Mouse (Mus musculus): ENCODE measurements around the gene Hspb6. TPM values are rescaled to one million over a fixed set of nuclear protein-coding genes. Genes with fewer than 3 reads are reported as not detected.

Hspb6 gene
- polyA plus RNA-seq, 1 experiment from 2014 or later, result 141 TPM

DNA sequence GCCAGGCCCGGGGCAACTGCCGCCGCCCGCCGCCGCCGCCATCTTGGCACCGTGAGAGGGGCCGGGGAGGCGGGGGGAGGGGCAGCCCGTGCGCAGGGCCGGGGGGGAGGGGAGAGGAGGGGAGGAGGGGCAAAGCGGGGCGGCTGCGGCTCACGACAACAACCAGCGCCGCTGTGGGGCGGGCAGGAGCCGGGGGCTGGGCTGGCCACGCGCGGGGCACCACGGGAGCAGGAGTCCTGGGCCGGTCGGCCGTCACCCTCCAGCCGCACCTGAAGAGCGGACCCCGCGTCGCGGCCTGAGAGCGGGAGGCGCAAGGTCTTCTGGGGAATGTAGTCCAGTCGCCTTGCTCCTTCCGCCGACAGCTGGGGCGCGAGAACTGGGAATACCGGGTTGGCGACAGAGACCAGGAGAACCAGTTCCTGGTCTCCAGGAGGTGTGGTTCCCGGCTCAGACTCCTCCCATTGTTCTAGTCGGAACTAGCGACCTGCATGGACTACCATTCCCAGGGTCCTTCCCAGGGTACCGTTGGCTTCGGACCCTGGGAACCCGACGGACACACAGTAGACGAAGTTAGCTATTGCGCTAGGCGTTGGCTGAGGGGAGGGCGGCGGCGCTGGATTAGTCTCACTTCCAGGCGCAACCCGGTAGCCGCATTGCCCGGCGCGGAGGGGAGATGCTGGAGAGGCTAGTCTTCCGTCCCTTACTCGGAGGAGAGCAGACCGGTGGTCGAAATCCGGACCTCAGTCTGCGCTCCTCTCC, 36.9 kb downstream of the Hspb6 start, which contains the start of gene Kmt2b:
Kmt2b (minus strand) TSS at position 51 of the 759 bp plus-strand sequence.
- H3K4me3 ChIP-seq (ENCODE audit: control insufficient read depth in 1 of 2, insufficient read depth in 1 of 2, low read depth in 1 of 2, low read length in 2 of 2), result peak within 1 kb of the TSS; percentile 77 to 94
- WGBS, result under 1% methylated on average over 61 of the region's 68 CpGs
- H3K9me3 ChIP-seq (ENCODE audit: control insufficient read depth, low read length), result no peaks in the 10 kb centered on the region
- peak within 1 kb of the TSS; percentile 88 to 90 for H3K27ac ChIP-seq (replicated peaks in 1 of 2; ENCODE audit: control insufficient read depth in 1 of 2, insufficient read depth in 1 of 2, low read depth in 2 of 2, low read length in 2 of 2)
- ATAC-seq (ENCODE audit: insufficient number of reproducible peaks, insufficient read depth, low FRiP score, low read depth), result peak; percentile 96
- peaks cover 30% of the 10 kb centered on the region for H3K36me3 ChIP-seq (ENCODE audit: control insufficient read depth, insufficient read depth, low read length)
- peaks cover 3 to 15% of the 10 kb centered on the region in 2 experiments; a peak in 3 of 4 replicates for H3K4me1 ChIP-seq (ENCODE audit: control insufficient read depth in 2 of 2, insufficient read depth in 2 of 2, low read length in 2 of 2)
- H3K9ac ChIP-seq (ENCODE audit: low read length), result peak within 1 kb of the TSS; percentile 96
- H3K4me2 ChIP-seq (ENCODE audit: low read length), result peak within 1 kb of the TSS; percentile 97
- H3K27me3 ChIP-seq (ENCODE audit: control insufficient read depth, insufficient read depth, low read length), result no peaks in the 10 kb centered on the region; the same call in 1 of the 2 replicates

DNA sequence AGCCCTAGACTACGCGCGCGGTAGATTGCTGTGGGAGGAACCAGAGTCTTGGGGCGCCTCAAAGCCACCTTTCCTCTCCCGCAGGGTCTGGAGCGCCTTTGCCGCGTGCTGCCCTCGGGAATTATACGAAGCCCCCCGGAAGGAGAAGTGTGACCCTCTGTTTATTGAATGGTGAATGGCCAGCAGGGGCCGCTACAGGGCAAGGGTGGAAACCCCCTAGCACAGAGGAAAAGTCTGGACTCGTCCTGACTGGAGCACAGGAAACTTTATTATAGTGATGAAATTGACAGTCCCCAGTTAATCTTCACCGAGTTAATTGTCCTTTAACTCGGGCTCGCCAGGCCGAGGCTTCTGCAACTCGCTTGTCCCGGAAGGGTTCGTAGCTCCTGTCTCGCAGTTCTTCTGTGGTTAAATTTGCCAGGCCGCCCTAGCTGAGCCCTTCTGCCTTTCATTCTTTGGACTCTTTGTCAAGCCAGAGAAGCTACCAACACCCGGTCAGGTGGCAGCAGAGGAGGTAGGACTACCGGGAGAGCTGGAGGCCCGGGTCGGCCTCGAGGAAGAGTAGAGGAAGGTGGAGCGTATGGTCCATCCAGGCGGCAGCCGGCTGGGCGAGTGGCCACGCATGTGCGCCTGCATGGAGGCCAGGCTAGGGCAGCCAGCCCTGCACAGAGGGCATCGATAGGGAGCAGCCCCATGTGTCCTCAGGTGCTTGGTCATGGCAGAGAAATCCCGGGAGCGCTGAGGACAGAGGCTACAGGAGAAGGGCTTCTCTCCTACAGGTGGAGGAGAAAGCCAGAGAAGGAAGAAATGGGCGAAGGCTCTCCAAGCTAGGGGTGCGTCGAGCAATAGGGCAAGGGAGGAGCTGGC, 37.7 kb downstream of the Hspb6 start:
- H3K9ac ChIP-seq (ENCODE audit: low read length), result peak overlapping the region; percentile 96
- peaks cover 21% of the 10 kb centered on the region for H3K36me3 ChIP-seq (ENCODE audit: control insufficient read depth, insufficient read depth, low read length)
- H3K9me3 ChIP-seq (ENCODE audit: control insufficient read depth, low read length), result no peaks in the 10 kb centered on the region
- peaks cover 3 to 15% of the 10 kb centered on the region in 2 experiments; a peak in 3 of 4 replicates for H3K4me1 ChIP-seq (ENCODE audit: control insufficient read depth in 2 of 2, insufficient read depth in 2 of 2, low read length in 2 of 2)
- H3K4me3 ChIP-seq (ENCODE audit: control insufficient read depth in 1 of 2, insufficient read depth in 1 of 2, low read depth in 1 of 2, low read length in 2 of 2), result peak overlapping the region; percentile 77 to 94
- H3K27ac ChIP-seq (replicated peaks in 1 of 2; ENCODE audit: control insufficient read depth in 1 of 2, insufficient read depth in 1 of 2, low read depth in 2 of 2, low read length in 2 of 2), result peak overlapping the region; percentile 88 to 90
- WGBS, result 26% methylated on average over 38 of the region's 40 CpGs
- H3K27me3 ChIP-seq (ENCODE audit: control insufficient read depth, insufficient read depth, low read length), result peaks cover 4% of the 10 kb centered on the region
- peak overlapping the region; percentile 82 for H3K4me2 ChIP-seq (ENCODE audit: low read length)
- ATAC-seq (ENCODE audit: insufficient number of reproducible peaks, insufficient read depth, low FRiP score, low read depth), result peak; percentile 55

DNA sequence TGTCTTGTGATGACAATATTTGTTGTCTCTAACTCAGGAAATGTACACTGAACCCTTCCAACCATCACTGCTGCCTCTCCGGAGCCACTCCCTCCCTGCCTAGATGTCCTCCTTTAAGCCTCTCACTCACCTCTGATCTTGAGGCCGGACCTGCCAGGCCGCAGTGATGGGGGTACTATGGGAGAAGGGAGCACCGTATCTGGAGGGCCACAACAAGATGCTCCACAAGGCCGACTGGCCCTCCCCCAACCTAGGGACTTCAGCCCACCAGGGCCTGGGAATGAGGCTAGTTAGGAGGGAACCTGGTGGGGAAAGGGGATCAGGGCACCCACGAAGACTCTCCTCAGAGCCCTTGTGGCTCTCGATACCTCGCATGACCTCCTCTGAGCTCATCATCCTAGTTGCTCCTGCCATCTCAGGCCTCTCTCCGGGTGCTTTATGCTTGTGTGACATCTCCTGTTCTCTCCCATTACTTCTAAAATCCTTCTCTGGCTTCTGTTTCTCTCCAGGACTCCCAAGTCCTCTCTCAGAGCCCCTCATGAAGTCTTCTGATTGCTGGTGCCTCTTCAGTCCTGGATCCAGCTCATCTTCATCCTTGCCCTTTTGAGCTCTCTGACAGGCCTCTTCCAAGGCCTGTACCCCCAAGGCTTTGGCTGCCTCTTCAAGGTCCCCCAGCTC, 39.1 kb downstream of the Hspb6 start:
- H3K9me3 ChIP-seq (ENCODE audit: control insufficient read depth, low read length), result no peaks in the 10 kb centered on the region
- 68% methylated on average over 9 of the region's 9 CpGs for WGBS
- no peak overlapping the region for H3K4me2 ChIP-seq (ENCODE audit: low read length)
- H3K4me3 ChIP-seq (ENCODE audit: control insufficient read depth in 1 of 2, insufficient read depth in 1 of 2, low read depth in 1 of 2, low read length in 2 of 2), result no peak overlapping the region
- no peak overlapping the region for H3K9ac ChIP-seq (ENCODE audit: low read length)
- ATAC-seq (ENCODE audit: insufficient number of reproducible peaks, insufficient read depth, low FRiP score, low read depth), result no peak
- H3K27ac ChIP-seq (replicated peaks in 1 of 2; ENCODE audit: control insufficient read depth in 1 of 2, insufficient read depth in 1 of 2, low read depth in 2 of 2, low read length in 2 of 2), result no peak overlapping the region
- peaks cover 3 to 15% of the 10 kb centered on the region in 2 experiments; a peak in 3 of 4 replicates for H3K4me1 ChIP-seq (ENCODE audit: control insufficient read depth in 2 of 2, insufficient read depth in 2 of 2, low read length in 2 of 2)
- H3K36me3 ChIP-seq (ENCODE audit: control insufficient read depth, insufficient read depth, low read length), result peaks cover 7% of the 10 kb centered on the region
- H3K27me3 ChIP-seq (ENCODE audit: control insufficient read depth, insufficient read depth, low read length), result peaks cover 5% of the 10 kb centered on the region

DNA sequence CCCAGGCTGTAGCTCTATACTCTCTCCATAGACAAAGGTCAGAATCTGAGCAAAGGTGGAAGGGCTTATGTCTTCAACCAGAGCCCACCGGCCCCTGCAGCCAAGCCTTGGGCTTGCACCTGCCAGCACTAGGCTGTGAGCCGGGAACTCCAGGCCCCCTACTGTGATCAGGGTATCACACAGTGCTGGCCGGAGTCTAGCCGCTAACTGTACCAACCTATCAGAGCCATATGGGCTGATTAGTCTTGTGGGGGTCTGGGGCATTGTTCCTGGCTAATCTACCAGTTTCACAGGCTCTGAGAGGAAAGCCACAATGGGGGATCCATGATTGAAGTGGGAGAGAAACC, 39.6 kb downstream of the Hspb6 start:
- ATAC-seq (ENCODE audit: insufficient number of reproducible peaks, insufficient read depth, low FRiP score, low read depth), result no peak
- Histone ChIP-seq H3K9me3 (ENCODE audit: control insufficient read depth, low read length) (no peaks in the 10 kb centered on the region), H3K4me2 (ENCODE audit: low read length) (no peak overlapping the region), H3K27ac (replicated peaks in 1 of 2; ENCODE audit: control insufficient read depth in 1 of 2, insufficient read depth in 1 of 2, low read depth in 2 of 2, low read length in 2 of 2) (no peak overlapping the region), H3K27me3 (ENCODE audit: control insufficient read depth, insufficient read depth, low read length) (peaks cover 5% of the 10 kb centered on the region), H3K4me3 (ENCODE audit: control insufficient read depth in 1 of 2, insufficient read depth in 1 of 2, low read depth in 1 of 2, low read length in 2 of 2) (no peak overlapping the region), H3K9ac (ENCODE audit: low read length) (no peak overlapping the region), H3K4me1 (ENCODE audit: control insufficient read depth in 2 of 2, insufficient read depth in 2 of 2, low read length in 2 of 2) (peaks cover 3 to 15% of the 10 kb centered on the region in 2 experiments; a peak in 3 of 4 replicates), H3K36me3 (ENCODE audit: control insufficient read depth, insufficient read depth, low read length) (peaks cover 2% of the 10 kb centered on the region)
- 52% methylated on average over 4 of the region's 4 CpGs for WGBS

DNA sequence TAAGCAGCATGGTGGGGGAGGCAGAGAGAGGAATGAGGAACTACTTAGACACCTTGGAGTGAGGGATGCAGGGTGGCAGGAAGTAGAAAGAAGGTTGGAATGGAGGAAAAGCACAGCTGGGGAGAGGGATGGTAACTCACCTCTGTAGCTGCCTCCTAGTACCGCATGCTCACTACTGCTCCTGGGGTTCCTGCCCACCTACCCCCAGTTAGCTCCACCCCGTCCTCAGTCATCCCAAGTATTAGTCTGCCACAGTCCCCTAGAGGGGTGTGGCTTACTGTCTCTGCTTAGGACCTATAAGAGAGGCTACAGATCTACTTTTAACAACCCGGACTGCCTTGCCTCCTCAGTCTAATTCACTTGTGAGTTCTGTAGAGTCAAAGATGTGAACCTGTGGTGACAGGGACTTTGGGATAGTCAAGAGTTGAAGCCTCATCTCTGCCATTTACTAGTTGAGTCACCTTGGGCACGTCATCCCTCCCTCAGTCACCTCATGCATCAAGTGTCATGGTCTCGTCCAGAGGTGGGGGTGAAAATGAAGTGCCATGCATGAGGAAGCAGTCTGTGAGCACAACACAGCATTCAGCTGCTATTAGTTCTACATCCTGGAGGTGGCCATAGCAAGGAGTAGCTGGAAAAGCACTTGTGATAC, 40.9 kb downstream of the Hspb6 start:
- 45% methylated on average over 5 of the region's 5 CpGs for WGBS
- ATAC-seq (ENCODE audit: insufficient number of reproducible peaks, insufficient read depth, low FRiP score, low read depth), result no peak
- peaks cover 5% of the 10 kb centered on the region for H3K27me3 ChIP-seq (ENCODE audit: control insufficient read depth, insufficient read depth, low read length)
- H3K9me3 ChIP-seq (ENCODE audit: control insufficient read depth, low read length), result no peaks in the 10 kb centered on the region
- H3K4me2 ChIP-seq (ENCODE audit: low read length), result no peak overlapping the region
- H3K9ac ChIP-seq (ENCODE audit: low read length), result no peak overlapping the region
- H3K27ac ChIP-seq (replicated peaks in 1 of 2; ENCODE audit: control insufficient read depth in 1 of 2, insufficient read depth in 1 of 2, low read depth in 2 of 2, low read length in 2 of 2), result no peak overlapping the region
- H3K36me3 ChIP-seq (ENCODE audit: control insufficient read depth, insufficient read depth, low read length), result no peaks in the 10 kb centered on the region
- H3K4me1 ChIP-seq (ENCODE audit: control insufficient read depth in 2 of 2, insufficient read depth in 2 of 2, low read length in 2 of 2), result peaks cover 0 to 6% of the 10 kb centered on the region in 2 experiments; a peak in 1 of 4 replicates
- no peak overlapping the region for H3K4me3 ChIP-seq (ENCODE audit: control insufficient read depth in 1 of 2, insufficient read depth in 1 of 2, low read depth in 1 of 2, low read length in 2 of 2)

DNA sequence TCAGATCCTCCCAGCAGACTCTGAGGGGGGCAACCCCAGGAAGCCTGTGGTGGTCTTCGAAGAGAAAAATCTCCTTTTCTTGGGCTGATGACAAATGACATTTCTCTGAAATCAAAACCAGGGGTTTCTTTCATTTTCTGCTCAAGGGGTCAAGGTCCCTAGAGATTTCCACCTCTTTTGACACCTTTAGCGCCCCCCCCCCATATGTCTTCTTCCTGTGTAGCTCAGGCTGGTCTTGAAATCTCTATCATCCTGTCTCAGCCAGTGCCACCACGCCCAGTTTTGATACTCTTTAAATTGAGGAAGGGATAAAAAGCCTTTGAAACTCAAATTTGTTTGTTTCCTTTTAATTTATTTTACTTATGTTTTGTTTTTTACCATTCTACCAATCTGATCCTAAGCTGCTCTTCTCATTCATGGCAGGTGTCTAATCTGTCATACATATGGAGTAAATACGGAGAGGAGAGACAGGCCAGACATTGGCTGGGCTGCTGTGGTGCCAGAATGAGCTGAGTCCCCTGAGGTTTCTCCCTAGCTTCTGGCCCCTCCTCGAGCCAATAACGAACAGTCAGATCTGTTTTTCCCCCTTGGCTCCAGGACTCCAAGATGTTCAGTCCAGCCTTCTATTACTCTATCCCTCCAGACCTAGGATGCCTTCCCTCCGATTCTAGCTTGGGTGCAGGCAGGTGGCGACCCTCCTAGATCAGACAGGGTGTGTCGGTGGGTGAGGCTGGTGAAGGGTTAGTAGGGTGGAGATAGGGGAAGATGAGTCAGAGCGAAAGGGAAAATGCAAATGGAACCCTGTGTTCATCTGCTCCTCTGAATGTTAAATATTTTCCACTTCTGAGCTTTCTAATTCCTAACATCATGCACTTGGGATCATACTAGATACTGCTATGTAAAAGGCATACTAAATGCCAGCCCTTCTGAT, 41.9 kb downstream of the Hspb6 start:
- Histone ChIP-seq H3K4me1 (ENCODE audit: control insufficient read depth in 2 of 2, insufficient read depth in 2 of 2, low read length in 2 of 2) (peaks cover 0 to 6% of the 10 kb centered on the region in 2 experiments; a peak in 1 of 4 replicates), H3K36me3 (ENCODE audit: control insufficient read depth, insufficient read depth, low read length) (no peaks in the 10 kb centered on the region), H3K27ac (replicated peaks in 1 of 2; ENCODE audit: control insufficient read depth in 1 of 2, insufficient read depth in 1 of 2, low read depth in 2 of 2, low read length in 2 of 2) (no peak overlapping the region), H3K9me3 (ENCODE audit: control insufficient read depth, low read length) (no peaks in the 10 kb centered on the region), H3K4me3 (ENCODE audit: control insufficient read depth in 1 of 2, insufficient read depth in 1 of 2, low read depth in 1 of 2, low read length in 2 of 2) (no peak overlapping the region), H3K27me3 (ENCODE audit: control insufficient read depth, insufficient read depth, low read length) (peaks cover 5% of the 10 kb centered on the region), H3K9ac (ENCODE audit: low read length) (no peak overlapping the region), H3K4me2 (ENCODE audit: low read length) (no peak overlapping the region)
- ATAC-seq (ENCODE audit: insufficient number of reproducible peaks, insufficient read depth, low FRiP score, low read depth), result no peak
- WGBS, result 68% methylated on average over 10 of the region's 10 CpGs
